Mouse (Mus musculus): Measurements from ENCODE around the gene Olfr967. TPM values are rescaled to one million over a fixed set of nuclear protein-coding genes. Genes with fewer than 3 reads are reported as not detected.

Olfr967 gene
- total RNA-seq, 1 experiment = not detected

GRCm38 (mm10) chr9:39730678-39731077 is 15.4 kb upstream of the Olfr967 start, which contains the start of gene Olfr150:
Gene Olfr150, plus strand, starts transcription at chr9:39730978.
- Histone ChIP-seq H3K4me3 (ENCODE audit: insufficient read depth in 1 of 2, low read depth in 1 of 2, low read length in 2 of 2, poor library complexity in 1 of 2, severe bottlenecking in 1 of 2) (no peak within 1 kb of the TSS), H3K27ac (ENCODE audit: insufficient read depth, low read depth, low read length, poor library complexity, severe bottlenecking) (no peak within 1 kb of the TSS), H3K9me3 (ENCODE audit: control insufficient read depth, insufficient read depth, low read depth, low read length) (no peaks in the 10 kb centered on the region), H3K9ac (ENCODE audit: insufficient read depth, low read depth, low read length, poor library complexity, severe bottlenecking) (no peak within 1 kb of the TSS), H3K4me1 (ENCODE audit: control insufficient read depth in 2 of 2, insufficient read depth in 2 of 2, low read length in 2 of 2, poor library complexity in 1 of 2) (no peaks in the 10 kb centered on the region), H3K36me3 (ENCODE audit: control insufficient read depth, insufficient read depth, low read length, poor library complexity, severe bottlenecking) (no peaks in the 10 kb centered on the region)
- in situ Hi-C loops (cut with MboI; ENCODE audit: low sequenced_read_pairs in 2 of 2, unreplicated experiment in 2 of 2) = no loop called here
- DNase-seq (ENCODE audit: low read depth, low spot score) = no peak
- TF ChIP-seq HCFC1 (IDR thresholded peaks at IDR 0.05; ENCODE audit: borderline replicate concordance, insufficient read depth, low read length) (no peak), CHD2 (IDR thresholded peaks at IDR 0.05; ENCODE audit: low read depth, low read length) (no peak), ZC3H11A (IDR thresholded peaks at IDR 0.05; ENCODE audit: borderline replicate concordance, low read depth, low read length) (no peak), ZNF384 (IDR thresholded peaks at IDR 0.05; ENCODE audit: low read depth, low read length) (no peak), MAFK (IDR thresholded peaks at IDR 0.05; ENCODE audit: insufficient read depth, low read depth, low read length) (no peak)

GRCm38 (mm10) chr9:39740741-39741140 is 5.3 kb upstream of the Olfr967 start:
- Histone ChIP-seq H3K4me3 (ENCODE audit: insufficient read depth in 1 of 2, low read depth in 1 of 2, low read length in 2 of 2, poor library complexity in 1 of 2, severe bottlenecking in 1 of 2) (no peak overlapping the region), H3K9ac (ENCODE audit: insufficient read depth, low read depth, low read length, poor library complexity, severe bottlenecking) (no peak overlapping the region), H3K4me1 (ENCODE audit: control insufficient read depth in 2 of 2, insufficient read depth in 2 of 2, low read length in 2 of 2, poor library complexity in 1 of 2) (no peaks in the 10 kb centered on the region), H3K36me3 (ENCODE audit: control insufficient read depth, insufficient read depth, low read length, poor library complexity, severe bottlenecking) (no peaks in the 10 kb centered on the region), H3K27ac (ENCODE audit: insufficient read depth, low read depth, low read length, poor library complexity, severe bottlenecking) (no peak overlapping the region), H3K9me3 (ENCODE audit: control insufficient read depth, insufficient read depth, low read depth, low read length) (no peaks in the 10 kb centered on the region)
- in situ Hi-C loops (cut with MboI; ENCODE audit: low sequenced_read_pairs in 2 of 2, unreplicated experiment in 2 of 2) = no loop called here
- TF ChIP-seq ZC3H11A (IDR thresholded peaks at IDR 0.05; ENCODE audit: borderline replicate concordance, low read depth, low read length) = no peak
- peak; percentile 40 for DNase-seq (ENCODE audit: low read depth, low spot score)

GRCm38 (mm10) chr9:39746428-39746827 is 379 bp downstream of the Olfr967 start:
- DNase-seq (ENCODE audit: low read depth, low spot score) = no peak
- H3K36me3 ChIP-seq (ENCODE audit: control insufficient read depth, insufficient read depth, low read length, poor library complexity, severe bottlenecking) = no peaks in the 10 kb centered on the region
- no peak overlapping the region for H3K9ac ChIP-seq (ENCODE audit: insufficient read depth, low read depth, low read length, poor library complexity, severe bottlenecking)
- no peak overlapping the region for H3K4me3 ChIP-seq (ENCODE audit: insufficient read depth in 1 of 2, low read depth in 1 of 2, low read length in 2 of 2, poor library complexity in 1 of 2, severe bottlenecking in 1 of 2)
- no peak for TF ChIP-seq ZNF384 (IDR thresholded peaks at IDR 0.05; ENCODE audit: low read depth, low read length)
- no peaks in the 10 kb centered on the region for H3K4me1 ChIP-seq (ENCODE audit: control insufficient read depth in 2 of 2, insufficient read depth in 2 of 2, low read length in 2 of 2, poor library complexity in 1 of 2)
- in situ Hi-C loops (cut with MboI; ENCODE audit: low sequenced_read_pairs in 2 of 2, unreplicated experiment in 2 of 2) = no loop called here
- no peak overlapping the region for H3K27ac ChIP-seq (ENCODE audit: insufficient read depth, low read depth, low read length, poor library complexity, severe bottlenecking)
- H3K9me3 ChIP-seq (ENCODE audit: control insufficient read depth, insufficient read depth, low read depth, low read length) = no peaks in the 10 kb centered on the region

GRCm38 (mm10) chr9:39783153-39783552 is 37.1 kb downstream of the Olfr967 start, which contains the start of gene Olfr968:
Gene Olfr968, minus strand, starts transcription at chr9:39783253.
- TF ChIP-seq ZC3H11A (IDR thresholded peaks at IDR 0.05; ENCODE audit: borderline replicate concordance, low read depth, low read length) = no peak
- Histone ChIP-seq H3K4me1 (ENCODE audit: control insufficient read depth in 2 of 2, insufficient read depth in 2 of 2, low read length in 2 of 2, poor library complexity in 1 of 2) (no peaks in the 10 kb centered on the region), H3K36me3 (ENCODE audit: control insufficient read depth, insufficient read depth, low read length, poor library complexity, severe bottlenecking) (no peaks in the 10 kb centered on the region), H3K9me3 (ENCODE audit: control insufficient read depth, insufficient read depth, low read depth, low read length) (no peaks in the 10 kb centered on the region), H3K4me3 (ENCODE audit: insufficient read depth in 1 of 2, low read depth in 1 of 2, low read length in 2 of 2, poor library complexity in 1 of 2, severe bottlenecking in 1 of 2) (no peak within 1 kb of the TSS), H3K9ac (ENCODE audit: insufficient read depth, low read depth, low read length, poor library complexity, severe bottlenecking) (no peak within 1 kb of the TSS), H3K27ac (ENCODE audit: insufficient read depth, low read depth, low read length, poor library complexity, severe bottlenecking) (no peak within 1 kb of the TSS)
- in situ Hi-C loops (cut with MboI; ENCODE audit: low sequenced_read_pairs in 2 of 2, unreplicated experiment in 2 of 2) = no loop called here
- no peak for DNase-seq (ENCODE audit: low read depth, low spot score)

GRCm38 (mm10) chr9:39790558-39790957 is 44.5 kb downstream of the Olfr967 start, which contains the start of gene Olfr969:
Gene Olfr969, plus strand, starts transcription at chr9:39790945.
- H3K9me3 ChIP-seq (ENCODE audit: control insufficient read depth, insufficient read depth, low read depth, low read length) = no peaks in the 10 kb centered on the region

More at GRCm38 (mm10) chr9:39790558-39790957, 44.5 kb downstream of the Olfr967 start, which contains the start of gene Olfr969:
- H3K4me3 ChIP-seq (ENCODE audit: insufficient read depth in 1 of 2, low read depth in 1 of 2, low read length in 2 of 2, poor library complexity in 1 of 2, severe bottlenecking in 1 of 2) = no peak within 1 kb of the TSS
- H3K36me3 ChIP-seq (ENCODE audit: control insufficient read depth, insufficient read depth, low read length, poor library complexity, severe bottlenecking) = no peaks in the 10 kb centered on the region
- in situ Hi-C loops (cut with MboI; ENCODE audit: low sequenced_read_pairs in 2 of 2, unreplicated experiment in 2 of 2) = no loop called here
- no peak within 1 kb of the TSS for H3K9ac ChIP-seq (ENCODE audit: insufficient read depth, low read depth, low read length, poor library complexity, severe bottlenecking)
- TF ChIP-seq ZC3H11A (IDR thresholded peaks at IDR 0.05; ENCODE audit: borderline replicate concordance, low read depth, low read length) (no peak), ZNF384 (IDR thresholded peaks at IDR 0.05; ENCODE audit: low read depth, low read length) (no peak), MAFK (IDR thresholded peaks at IDR 0.05; ENCODE audit: insufficient read depth, low read depth, low read length) (no peak), HCFC1 (IDR thresholded peaks at IDR 0.05; ENCODE audit: borderline replicate concordance, insufficient read depth, low read length) (no peak), CHD2 (IDR thresholded peaks at IDR 0.05; ENCODE audit: low read depth, low read length) (no peak)
- DNase-seq (ENCODE audit: low read depth, low spot score) = no peak
- no peaks in the 10 kb centered on the region for H3K4me1 ChIP-seq (ENCODE audit: control insufficient read depth in 2 of 2, insufficient read depth in 2 of 2, low read length in 2 of 2, poor library complexity in 1 of 2)
- no peak within 1 kb of the TSS for H3K27ac ChIP-seq (ENCODE audit: insufficient read depth, low read depth, low read length, poor library complexity, severe bottlenecking)

Other genes with a start within 250 kb of the Olfr967 start
- not detected in 2 replicates for gene Olfr957, start 230.4 kb upstream of the Olfr967 start, total RNA-seq (2012; rRNA removed)
- not detected in 2 replicates for gene Olfr958, start 192.2 kb upstream of the Olfr967 start, total RNA-seq (2012; rRNA removed)
- not detected in 2 replicates for gene Olfr959, start 170.7 kb upstream of the Olfr967 start, total RNA-seq (2012; rRNA removed)
- gene AW551984, start 141.8 kb upstream of the Olfr967 start, total RNA-seq (2012; rRNA removed) = 0.74 and 2.0 TPM in 2 replicates
- not detected in 2 replicates for gene Olfr148, start 135.6 kb upstream of the Olfr967 start, total RNA-seq (2012; rRNA removed)
- not detected in 2 replicates for gene Olfr960, start 124.9 kb upstream of the Olfr967 start, total RNA-seq (2012; rRNA removed)
- not detected in 2 replicates for gene Olfr961, start 101.2 kb upstream of the Olfr967 start, total RNA-seq (2012; rRNA removed)
- gene Olfr963, start 79.0 kb upstream of the Olfr967 start, total RNA-seq (2012; rRNA removed) = not detected in 2 replicates
- gene Olfr149, start 39.1 kb upstream of the Olfr967 start, total RNA-seq (2012; rRNA removed) = not detected in 2 replicates
- gene Olfr965, start 34.9 kb upstream of the Olfr967 start, total RNA-seq (2012; rRNA removed) = not detected in 2 replicates
- not detected in 2 replicates for gene Olfr150, start 15.3 kb upstream of the Olfr967 start, total RNA-seq (2012; rRNA removed)
- 0.05 TPM in 1 of 2 replicates, not detected in the other for gene Olfr968, start 37.0 kb downstream of the Olfr967 start, total RNA-seq (2012; rRNA removed)
- gene Olfr969, start 44.7 kb downstream of the Olfr967 start, total RNA-seq (2012; rRNA removed) = not detected in 2 replicates
- not detected in 2 replicates for gene Olfr970, start 62.6 kb downstream of the Olfr967 start, total RNA-seq (2012; rRNA removed)
- gene Olfr971, start 90.6 kb downstream of the Olfr967 start, total RNA-seq (2012; rRNA removed) = not detected in 2 replicates
- not detected in 2 replicates for gene Olfr972, start 120.2 kb downstream of the Olfr967 start, total RNA-seq (2012; rRNA removed)
- gene Olfr229, start 161.1 kb downstream of the Olfr967 start, total RNA-seq (2012; rRNA removed) = not detected in 2 replicates
- gene Olfr974, start 191.3 kb downstream of the Olfr967 start, total RNA-seq (2012; rRNA removed) = not detected in 2 replicates
- gene Olfr975, start 205.8 kb downstream of the Olfr967 start, total RNA-seq (2012; rRNA removed) = not detected in 2 replicates
- gene Olfr976, start 214.9 kb downstream of the Olfr967 start, total RNA-seq (2012; rRNA removed) = not detected in 2 replicates
- not detected in 2 replicates for gene Olfr978, start 245.9 kb downstream of the Olfr967 start, total RNA-seq (2012; rRNA removed)